Mouse (Mus musculus): ENCODE measurements around the gene Urah.

GRCm38 (mm10) chr7:140855181-140855580, 20.4 kb downstream of the Urah start:
- no peak for TF ChIP-seq GATA1 (IDR thresholded peaks at IDR 0.05; ENCODE audit: low read length)
- no peak for TF ChIP-seq TAL1 (IDR thresholded peaks at IDR 0.05; ENCODE audit: low read length)

Measured in erythroblast, embryonic 14.5 days (primary cell).